Comparison of ENCODE assay signal across 11 mouse cellular contexts in the genomic region with DNA sequence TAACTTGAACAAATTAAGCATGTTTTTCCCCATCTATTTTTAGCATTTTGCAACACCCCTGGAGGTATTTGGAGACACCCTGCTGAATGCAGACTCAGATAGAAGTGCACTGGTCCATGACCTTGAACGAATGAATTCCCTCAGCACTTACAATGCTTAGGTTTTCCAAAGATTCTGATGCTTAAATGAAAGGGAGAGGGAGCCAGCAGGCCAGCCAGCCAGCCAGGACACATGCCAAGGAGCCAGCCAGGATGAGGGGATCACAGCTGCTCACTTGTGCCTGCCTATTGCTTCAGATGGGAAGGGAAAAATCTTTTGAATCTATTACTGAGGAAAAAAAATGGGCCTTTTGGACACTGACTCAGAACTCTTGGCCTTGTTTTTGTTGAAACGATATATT.
DNase-seq lines count a peak whose midpoint lies in the region; ATAC-seq and TF ChIP-seq lines count a peak whose summit lies in the region.
"Had no signal": no experiment of that assay in that cellular context is flagged by ENCODE, and none has a peak within 500 bp of the region (broad histone marks: within the 10 kb centered on the region; RNA-seq: fewer than 3 reads in every experiment).

No protein-coding gene starts in this region.

- H3K4me3 ChIP-seq in hindbrain, embryonic 15.5 days = no peak overlapping the region
- H3K4me3 ChIP-seq in hindbrain, embryonic 12.5 days = no peak overlapping the region
- H3K4me3 ChIP-seq in forebrain, embryonic 16.5 days (replicated peaks; ENCODE audit: low read length) = no peak overlapping the region
- no peak overlapping the region for H3K4me3 ChIP-seq in hindbrain, embryonic 16.5 days (ENCODE audit: low read length)
- H3K4me3 ChIP-seq: embryonic facial prominence, embryonic 15.5 days; neural tube, embryonic 13.5 days had no signal

- no peaks in the 10 kb centered on the region for H3K27me3 ChIP-seq in hindbrain, embryonic 15.5 days
- no peaks in the 10 kb centered on the region for H3K27me3 ChIP-seq in hindbrain, embryonic 12.5 days
- H3K27me3 ChIP-seq in forebrain, embryonic 16.5 days (replicated peaks; ENCODE audit: control insufficient read depth, insufficient read depth, low read length) = no peaks in the 10 kb centered on the region
- no peaks in the 10 kb centered on the region for H3K27me3 ChIP-seq in hindbrain, embryonic 16.5 days (replicated peaks; ENCODE audit: control insufficient read depth, insufficient read depth, low read length)
- H3K27me3 ChIP-seq: embryonic facial prominence, embryonic 15.5 days; neural tube, embryonic 13.5 days had no signal

- TF ChIP-seq CTCF in brain, embryonic 14.5 days (IDR thresholded peaks at IDR 0.05; ENCODE audit: borderline replicate concordance, extremely low read depth, insufficient read depth, insufficient read length) = no peak

- 43% methylated on average over 2 of the region's 2 CpGs for WGBS in hindbrain, embryonic 15.5 days
- 61% methylated on average over 2 of the region's 2 CpGs for WGBS in hindbrain, embryonic 12.5 days
- WGBS in forebrain, embryonic 16.5 days = 30% methylated on average over 2 of the region's 2 CpGs
- WGBS in hindbrain, embryonic 16.5 days = 38% methylated on average over 2 of the region's 2 CpGs

- DNase-seq in brain, embryonic 14.5 days (ENCODE audit: low read depth) = peak; percentile 68
- no peak for DNase-seq in urinary bladder, postnatal 25 days (ENCODE audit: low spot score)
- DNase-seq in embryo, embryonic 10.5 days (ENCODE audit: low spot score) = no peak
- DNase-seq: lung, embryonic 14.5 days had no signal

- ATAC-seq in hindbrain, embryonic 15.5 days (ENCODE audit: low FRiP score, low read depth) = peak; percentile 75; the same call in 1 of the 2 replicates
- no peak for ATAC-seq in hindbrain, embryonic 12.5 days (ENCODE audit: low FRiP score)
- peak; percentile 80 for ATAC-seq in forebrain, embryonic 16.5 days
- ATAC-seq in hindbrain, embryonic 16.5 days = peak; percentile 80

- no peak overlapping the region for H3K4me2 ChIP-seq in hindbrain, embryonic 15.5 days
- no peak overlapping the region for H3K4me2 ChIP-seq in hindbrain, embryonic 12.5 days (replicated peaks)
- H3K4me2 ChIP-seq in forebrain, embryonic 16.5 days (ENCODE audit: low read length) = no peak overlapping the region
- no peak overlapping the region for H3K4me2 ChIP-seq in hindbrain, embryonic 16.5 days (ENCODE audit: low read length)
- H3K4me2 ChIP-seq: embryonic facial prominence, embryonic 15.5 days; lung, embryonic 14.5 days; neural tube, embryonic 13.5 days had no signal

- H3K36me3 ChIP-seq in hindbrain, embryonic 15.5 days = no peaks in the 10 kb centered on the region
- H3K36me3 ChIP-seq in hindbrain, embryonic 12.5 days = no peaks in the 10 kb centered on the region
- no peaks in the 10 kb centered on the region for H3K36me3 ChIP-seq in forebrain, embryonic 16.5 days (ENCODE audit: control insufficient read depth, insufficient read depth)
- H3K36me3 ChIP-seq in hindbrain, embryonic 16.5 days (ENCODE audit: control insufficient read depth, insufficient read depth, low read length) = no peaks in the 10 kb centered on the region
- H3K36me3 ChIP-seq: embryonic facial prominence, embryonic 15.5 days; G1E; neural tube, embryonic 13.5 days had no signal

- no peak overlapping the region for H3K9ac ChIP-seq in hindbrain, embryonic 15.5 days
- H3K9ac ChIP-seq in hindbrain, embryonic 12.5 days = no peak overlapping the region
- H3K9ac ChIP-seq in forebrain, embryonic 16.5 days (replicated peaks; ENCODE audit: low read depth, low read length) = no peak overlapping the region
- no peak overlapping the region for H3K9ac ChIP-seq in hindbrain, embryonic 16.5 days (ENCODE audit: low read depth, low read length)
- H3K9ac ChIP-seq: embryonic facial prominence, embryonic 15.5 days; lung, embryonic 14.5 days; neural tube, embryonic 13.5 days had no signal

- H3K9me3 ChIP-seq in hindbrain, embryonic 15.5 days = no peaks in the 10 kb centered on the region
- H3K9me3 ChIP-seq in hindbrain, embryonic 12.5 days (replicated peaks) = no peaks in the 10 kb centered on the region
- H3K9me3 ChIP-seq in forebrain, embryonic 16.5 days (ENCODE audit: control insufficient read depth, low read length) = no peaks in the 10 kb centered on the region
- peaks cover 3% of the 10 kb centered on the region; the same call in 1 of the 2 replicates for H3K9me3 ChIP-seq in hindbrain, embryonic 16.5 days (ENCODE audit: control insufficient read depth, low read length)
- H3K9me3 ChIP-seq: embryonic facial prominence, embryonic 15.5 days; G1E; neural tube, embryonic 13.5 days had no signal

- H3K27ac ChIP-seq in hindbrain, embryonic 15.5 days (replicated peaks) = no peak overlapping the region
- no peak overlapping the region for H3K27ac ChIP-seq in hindbrain, embryonic 12.5 days
- H3K27ac ChIP-seq in forebrain, embryonic 16.5 days (ENCODE audit: low read length) = no peak overlapping the region
- no peak overlapping the region for H3K27ac ChIP-seq in hindbrain, embryonic 16.5 days (ENCODE audit: low read depth, low read length)
- H3K27ac ChIP-seq: embryonic facial prominence, embryonic 15.5 days; neural tube, embryonic 13.5 days had no signal

- TF ChIP-seq POLR2A in brain, embryonic 14.5 days (IDR thresholded peaks at IDR 0.05; ENCODE audit: borderline replicate concordance, extremely low read depth, insufficient read depth, insufficient read length, poor library complexity, severe bottlenecking) = no peak

- 0 out of 2 replicates have a peak, but pooled peaks cover 3% of the 10 kb centered on the region for H3K4me1 ChIP-seq in hindbrain, embryonic 15.5 days (replicated peaks)
- no peaks in the 10 kb centered on the region for H3K4me1 ChIP-seq in hindbrain, embryonic 12.5 days
- peaks cover 6% of the 10 kb centered on the region; the same call in 1 of the 2 replicates for H3K4me1 ChIP-seq in forebrain, embryonic 16.5 days (replicated peaks; ENCODE audit: control insufficient read depth, insufficient read depth, low read length)
- H3K4me1 ChIP-seq in hindbrain, embryonic 16.5 days (ENCODE audit: control insufficient read depth, insufficient read depth, low read depth, low read length) = no peaks in the 10 kb centered on the region; the same call in 1 of the 2 replicates
- H3K4me1 ChIP-seq: embryonic facial prominence, embryonic 15.5 days; neural tube, embryonic 13.5 days had no signal
